Mouse (Mus musculus) embryo, embryonic 10 days (tissue): ENCODE data around the gene Jup.

Experiments
- DNase-seq: peaks from one replicate; pipeline ENCODE4 v3.0.0-alpha.2; 2015; ENCODE audit warnings: low spot score

The Jup gene

GRCm38 (mm10) chr11:100408076-100408834, 10.7 kb upstream of the Jup start:
- peak; percentile 83 for DNase-seq

- DNase-seq = no peak
These were observed 9.6 kb upstream of the Jup start for GRCm38 (mm10) chr11:100406995-100407705.

GRCm38 (mm10) chr11:100406273-100406672, 8.7 kb upstream of the Jup start:
- no peak for DNase-seq

GRCm38 (mm10) chr11:100404456-100405074, 7.0 kb upstream of the Jup start:
- no peak for DNase-seq

- DNase-seq = no peak
These were observed 6.0 kb upstream of the Jup start for GRCm38 (mm10) chr11:100403445-100404134.

- no peak for DNase-seq
These were observed 5.1 kb upstream of the Jup start for GRCm38 (mm10) chr11:100402682-100403081.

- no peak for DNase-seq
These were observed 4.7 kb upstream of the Jup start for GRCm38 (mm10) chr11:100402240-100402639.

GRCm38 (mm10) chr11:100400842-100401241, 3.3 kb upstream of the Jup start:
- DNase-seq = no peak

GRCm38 (mm10) chr11:100399727-100400538, 2.4 kb upstream of the Jup start:
- DNase-seq = no peak

GRCm38 (mm10) chr11:100399320-100399719, 1.8 kb upstream of the Jup start:
- no peak for DNase-seq

GRCm38 (mm10) chr11:100398517-100398916, 954 bp upstream of the Jup start:
- DNase-seq = no peak

- DNase-seq = peak; percentile 51
These were observed 520 bp downstream of the Jup start for GRCm38 (mm10) chr11:100396886-100397599.

GRCm38 (mm10) chr11:100395861-100396631, 1.5 kb downstream of the Jup start:
- peak; percentile 32 for DNase-seq

GRCm38 (mm10) chr11:100395200-100395599, 2.4 kb downstream of the Jup start:
- DNase-seq = no peak

GRCm38 (mm10) chr11:100394353-100395074, 3.0 kb downstream of the Jup start:
- DNase-seq = no peak

GRCm38 (mm10) chr11:100393733-100394132, 3.8 kb downstream of the Jup start:
- no peak for DNase-seq

- DNase-seq = no peak
These were observed 4.6 kb downstream of the Jup start for GRCm38 (mm10) chr11:100392958-100393357.

- no peak for DNase-seq
These were observed 5.6 kb downstream of the Jup start for GRCm38 (mm10) chr11:100391884-100392345.
